Mouse (Mus musculus) cerebellum, adult 2 months (tissue): ENCODE data around the gene Depdc5.

ENCODE experiments used
- CTCF ChIP-seq: fragments of 200-500 bp; IDR thresholded peaks from 2 replicates; pipeline ENCODE4 v1.5.1; 2011; ENCODE audit warnings: low read depth, mild to moderate bottlenecking, control low read depth, low read length, moderate library complexity, borderline replicate concordance; ENCODE audit not compliant: insufficient read depth
- POLR2A ChIP-seq: fragments of 200-500 bp; IDR thresholded peaks from 2 replicates; pipeline ENCODE4 v1.6.1; 2011; ENCODE audit warnings: low read length, control low read depth, borderline replicate concordance; ENCODE audit not compliant: insufficient read depth

GRCm38 (mm10) chr5:32976541-32976940 lies 113.0 kb downstream of the Depdc5 start:
- TF ChIP-seq CTCF (no peak), POLR2A (no peak)
